Mouse (Mus musculus) lung, adult 2 months (tissue): ENCODE data around the gene Tufm. TPM values are rescaled to one million over a fixed set of nuclear protein-coding genes. Genes with fewer than 3 reads are reported as not detected.

Experiments
- DNase-seq: peaks from one replicate; pipeline ENCODE4 v3.0.0; 2022
- H3K4me1 ChIP-seq: fragments of 200-500 bp; 2 replicates; pipeline ENCODE4 v1.6.1; 2011; ENCODE audit warnings: low read length; ENCODE audit not compliant: control insufficient read depth, insufficient read depth
- H3K4me3 ChIP-seq: fragments of 200-500 bp; replicated peaks from 2 replicates; pipeline ENCODE3; 2011; ENCODE audit warnings: low read depth, mild to moderate bottlenecking, control low read depth, low read length; ENCODE audit errors: extremely low read depth
- CTCF ChIP-seq: fragments of 200-500 bp; IDR thresholded peaks from 2 replicates; pipeline ENCODE4 v1.5.1; 2011; ENCODE audit warnings: mild to moderate bottlenecking, low read length, control low read depth; ENCODE audit not compliant: insufficient read depth
- POLR2A ChIP-seq: fragments of 200-500 bp; IDR thresholded peaks from 2 replicates; pipeline ENCODE4 v1.6.1; 2011; ENCODE audit warnings: low read depth, mild to moderate bottlenecking, control low read depth, low read length, borderline replicate concordance; ENCODE audit errors: extremely low read depth
- WGBS: fragments of 180-500 bp; shearing (Covaris S2); methylation state at CpG from one replicate; pipeline ENCODE4 v1.1.7; 2018; 5-methylcytosine and 5-hydroxymethylcytosine counted together
- polyA plus RNA-seq: library from polyadenylated mRNA; depleted of rRNA; stranded (reverse); fragments of >200 nt; gene quantifications from 2 replicates; pipeline ENCODE4 v1.2.3, GENCODE M21; 2012; rRNA removed

Gene Tufm
- polyA plus RNA-seq, 1 experiment = 71.0 TPM

GRCm38 (mm10) chr7:126511287-126511686 is 24.1 kb downstream of the Tufm start:
- no peak for DNase-seq
- no peak overlapping the region for H3K4me3 ChIP-seq
- no peaks in the 10 kb centered on the region for H3K4me1 ChIP-seq
- WGBS = 50% methylated on average over 3 of the region's 3 CpGs
- TF ChIP-seq CTCF (no peak), POLR2A (no peak)

GRCm38 (mm10) chr7:126518261-126518941 is 31.2 kb downstream of the Tufm start:
- Histone ChIP-seq H3K4me1 (no peaks in the 10 kb centered on the region), H3K4me3 (no peak overlapping the region)
- TF ChIP-seq CTCF = no peak
- TF ChIP-seq POLR2A = no peak
- no peak for DNase-seq
- 71% methylated on average over 5 of the region's 5 CpGs for WGBS

GRCm38 (mm10) chr7:126519513-126519912 is 32.4 kb downstream of the Tufm start:
- H3K4me3 ChIP-seq = no peak overlapping the region
- TF ChIP-seq POLR2A (no peak), CTCF (no peak)
- 48% methylated on average over 2 of the region's 2 CpGs for WGBS
- no peak for DNase-seq
- H3K4me1 ChIP-seq = no peaks in the 10 kb centered on the region

- no peak overlapping the region for H3K4me3 ChIP-seq
- DNase-seq = no peak
- WGBS = 65% methylated on average over 3 of the region's 3 CpGs
- H3K4me1 ChIP-seq = no peaks in the 10 kb centered on the region
- TF ChIP-seq CTCF (no peak), POLR2A (no peak)
Measured at GRCm38 (mm10) chr7:126523316-126523715, 36.2 kb downstream of the Tufm start.

- Histone ChIP-seq H3K4me1 (no peaks in the 10 kb centered on the region), H3K4me3 (no peak overlapping the region)
- no peak for DNase-seq
- TF ChIP-seq POLR2A (no peak), CTCF (peak; percentile 48; the same call in 1 of the 2 replicates)
- WGBS = 9% methylated on average over 1 of the region's 1 CpGs
Measured at GRCm38 (mm10) chr7:126528166-126528577, 41.0 kb downstream of the Tufm start.

- Histone ChIP-seq H3K4me3 (no peak overlapping the region), H3K4me1 (no peaks in the 10 kb centered on the region)
- TF ChIP-seq CTCF (no peak), POLR2A (no peak)
- no peak for DNase-seq
- WGBS = 78% methylated on average over 1 of the region's 1 CpGs
Measured at GRCm38 (mm10) chr7:126533434-126533833, 46.3 kb downstream of the Tufm start.

- no peak for TF ChIP-seq POLR2A
- TF ChIP-seq CTCF = no peak
- DNase-seq = peak; percentile 28
- peak overlapping the region; percentile 29 for H3K4me3 ChIP-seq
- WGBS = 1% methylated on average over 28 of the region's 28 CpGs
- H3K4me1 ChIP-seq = no peaks in the 10 kb centered on the region
Measured at GRCm38 (mm10) chr7:126535766-126536165, 48.6 kb downstream of the Tufm start.

GRCm38 (mm10) chr7:126536466-126536865 is 49.3 kb downstream of the Tufm start:
- DNase-seq = no peak
- WGBS = 67% methylated on average over 9 of the region's 9 CpGs
- no peaks in the 10 kb centered on the region for H3K4me1 ChIP-seq
- no peak overlapping the region for H3K4me3 ChIP-seq
- TF ChIP-seq POLR2A (no peak), CTCF (no peak)

GRCm38 (mm10) chr7:126537820-126538585 is 50.8 kb downstream of the Tufm start:
- WGBS = 51% methylated on average over 5 of the region's 5 CpGs
- Histone ChIP-seq H3K4me3 (no peak overlapping the region), H3K4me1 (no peaks in the 10 kb centered on the region)
- no peak for DNase-seq
- TF ChIP-seq POLR2A = no peak
- no peak for TF ChIP-seq CTCF

Other genes starting within 250 kb of the Tufm start
- gene Sbk1, start 214.7 kb upstream of the Tufm start, polyA plus RNA-seq = 12.6 and 14.2 TPM in 2 replicates
- gene Lat, start 117.8 kb upstream of the Tufm start, polyA plus RNA-seq = 16.3 and 17.4 TPM in 2 replicates
- gene Spns1, start 109.9 kb upstream of the Tufm start, polyA plus RNA-seq = 246 and 274 TPM in 2 replicates
- 6.0 and 6.5 TPM in 2 replicates for gene Nfatc2ip, start 90.6 kb upstream of the Tufm start, polyA plus RNA-seq
- gene Cd19, start 72.5 kb upstream of the Tufm start, polyA plus RNA-seq = 11.0 and 20.6 TPM in 2 replicates
- gene Rabep2, start 58.6 kb upstream of the Tufm start, polyA plus RNA-seq = 31.4 and 33.2 TPM in 2 replicates
- gene Atp2a1, start 24.3 kb upstream of the Tufm start, polyA plus RNA-seq = 10.7 and 289 TPM in 2 replicates
- gene Sh2b1, start 11.9 kb upstream of the Tufm start, polyA plus RNA-seq = 58.1 and 62.4 TPM in 2 replicates
- gene Atxn2l, start 16.1 kb downstream of the Tufm start, polyA plus RNA-seq = 152 and 216 TPM in 2 replicates
- gene Eif3c, start 79.0 kb downstream of the Tufm start, polyA plus RNA-seq = 71.6 and 83.9 TPM in 2 replicates
- 17.6 and 18.1 TPM in 2 replicates for gene Apobr, start 97.6 kb downstream of the Tufm start, polyA plus RNA-seq
- 63.8 and 104 TPM in 2 replicates for gene Cln3, start 98.5 kb downstream of the Tufm start, polyA plus RNA-seq
- gene Il27, start 107.6 kb downstream of the Tufm start, polyA plus RNA-seq = 0.43 and 0.79 TPM in 2 replicates
- 48.1 and 102 TPM in 2 replicates for gene Nupr1, start 143.5 kb downstream of the Tufm start, polyA plus RNA-seq
- 36.4 and 43.4 TPM in 2 replicates for gene Sgf29, start 161.9 kb downstream of the Tufm start, polyA plus RNA-seq
- gene Sult1a1, start 189.1 kb downstream of the Tufm start, polyA plus RNA-seq = 55.6 and 69.2 TPM in 2 replicates
- gene Bola2, start 208.0 kb downstream of the Tufm start, polyA plus RNA-seq = 38.2 and 39.6 TPM in 2 replicates
- gene Slx1b, start 208.4 kb downstream of the Tufm start, polyA plus RNA-seq = 23.4 and 27.7 TPM in 2 replicates
- gene Coro1a, start 220.4 kb downstream of the Tufm start, polyA plus RNA-seq = 208 and 229 TPM in 2 replicates